9 mouse cellular contexts compared by ENCODE assay signal in the genomic region with DNA sequence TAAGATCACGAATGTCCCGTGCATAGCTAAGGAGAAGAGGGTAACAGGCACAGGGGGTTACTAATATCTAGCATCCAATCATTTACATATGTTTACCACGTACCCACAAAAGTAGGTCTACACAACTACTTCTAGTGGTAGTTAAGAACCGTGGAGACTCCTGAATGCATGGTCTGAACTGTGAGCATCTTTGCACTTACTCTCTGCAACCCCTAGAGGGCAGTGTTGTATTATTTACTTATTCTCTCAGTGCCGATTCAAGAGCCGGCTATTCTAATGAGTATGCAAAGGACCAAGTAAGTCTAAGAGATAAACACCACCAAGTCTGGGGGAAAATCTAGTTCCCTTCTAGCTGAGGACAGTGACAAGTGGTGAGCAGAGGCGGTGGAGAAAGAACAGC. TPM values are rescaled to one million over a fixed set of nuclear protein-coding genes. Genes with fewer than 3 reads are reported as not detected.
DNase-seq lines count a peak whose midpoint lies in the region; ATAC-seq and TF ChIP-seq lines count a peak whose summit lies in the region.
"Had no signal": no experiment of that assay in that cellular context is flagged by ENCODE, and none has a peak within 500 bp of the region (broad histone marks: within the 10 kb centered on the region; RNA-seq: fewer than 3 reads in every experiment).

No protein-coding gene starts in this region.

- no peak overlapping the region for H3K27ac ChIP-seq in forebrain, embryonic 11.5 days (ENCODE audit: low read depth, low read length)
- H3K27ac ChIP-seq in kidney, adult 2 months (ENCODE audit: insufficient read depth, low read depth, low read length), result no peak overlapping the region
- no peak overlapping the region for H3K27ac ChIP-seq in stomach, embryonic 16.5 days (ENCODE audit: low read length)
- H3K27ac ChIP-seq: lung, embryonic 15.5 days had no signal

- no peak for TF ChIP-seq POLR2A in kidney, adult 2 months (IDR thresholded peaks at IDR 0.05; ENCODE audit: low read depth, low read length)

- H3K9ac ChIP-seq in forebrain, embryonic 11.5 days (ENCODE audit: low read length), result no peak overlapping the region
- H3K9ac ChIP-seq in stomach, embryonic 16.5 days (ENCODE audit: low read length), result no peak overlapping the region
- H3K9ac ChIP-seq: lung, embryonic 15.5 days had no signal

- no peak overlapping the region for H3K4me3 ChIP-seq in forebrain, embryonic 11.5 days (ENCODE audit: low read depth, low read length)
- no peak overlapping the region for H3K4me3 ChIP-seq in kidney, adult 2 months (ENCODE audit: insufficient read depth, low read depth, low read length)
- no peak overlapping the region for H3K4me3 ChIP-seq in stomach, embryonic 16.5 days (replicated peaks; ENCODE audit: low read length)
- H3K4me3 ChIP-seq: lung, embryonic 15.5 days had no signal

- WGBS in forebrain, embryonic 11.5 days, result 16% methylated on average over 7 of the region's 7 CpGs
- 12% methylated on average over 7 of the region's 7 CpGs for WGBS in kidney, adult 2 months
- 15% methylated on average over 7 of the region's 7 CpGs for WGBS in stomach, embryonic 16.5 days

- no peaks in the 10 kb centered on the region for H3K36me3 ChIP-seq in forebrain, embryonic 11.5 days (ENCODE audit: control insufficient read depth, insufficient read depth, low read length)
- no peaks in the 10 kb centered on the region for H3K36me3 ChIP-seq in kidney, adult 2 months (ENCODE audit: control insufficient read depth, insufficient read depth, low read length)
- no peaks in the 10 kb centered on the region for H3K36me3 ChIP-seq in stomach, embryonic 16.5 days (ENCODE audit: control insufficient read depth, insufficient read depth, low read length)
- H3K36me3 ChIP-seq: lung, embryonic 15.5 days had no signal

- no peaks in the 10 kb centered on the region for H3K4me1 ChIP-seq in forebrain, embryonic 11.5 days (replicated peaks; ENCODE audit: control insufficient read depth, insufficient read depth, low read length)
- no peaks in the 10 kb centered on the region for H3K4me1 ChIP-seq in kidney, adult 2 months (ENCODE audit: control insufficient read depth, insufficient read depth, low read length)
- H3K4me1 ChIP-seq in stomach, embryonic 16.5 days (ENCODE audit: control insufficient read depth, insufficient read depth, low read length), result no peaks in the 10 kb centered on the region
- H3K4me1 ChIP-seq: lung, embryonic 15.5 days had no signal

- H3K4me2 ChIP-seq in forebrain, embryonic 11.5 days (ENCODE audit: low read depth, low read length, severe bottlenecking), result no peak overlapping the region
- no peak overlapping the region for H3K4me2 ChIP-seq in stomach, embryonic 16.5 days (ENCODE audit: low read depth, low read length)
- H3K4me2 ChIP-seq: lung, embryonic 15.5 days had no signal

- no peak for DNase-seq in cerebellum, adult 11-12 months
- DNase-seq in thymus, postnatal 25 days, result peak; percentile 18
- no peak for DNase-seq in thymus, adult 18-20 months
- DNase-seq in forebrain, embryonic 11.5 days (ENCODE audit: low spot score), result no peak
- peak; percentile 68 for DNase-seq in kidney, adult 2 months
- DNase-seq in lung, postnatal 14 days, result peak; percentile 28

- peak; percentile 32 for TF ChIP-seq CTCF in kidney, adult 2 months (conservative IDR thresholded peaks at IDR 0.05; ENCODE audit: insufficient read depth, insufficient read length, low read depth, low read length)

- H3K9me3 ChIP-seq in forebrain, embryonic 11.5 days (ENCODE audit: control insufficient read depth, low read length), result no peaks in the 10 kb centered on the region
- no peaks in the 10 kb centered on the region for H3K9me3 ChIP-seq in stomach, embryonic 16.5 days (replicated peaks; ENCODE audit: control insufficient read depth, low read length)
- H3K9me3 ChIP-seq: lung, embryonic 15.5 days had no signal

- no peaks in the 10 kb centered on the region for H3K27me3 ChIP-seq in forebrain, embryonic 11.5 days (ENCODE audit: control insufficient read depth, insufficient read depth, low read length)
- no peaks in the 10 kb centered on the region for H3K27me3 ChIP-seq in kidney, adult 2 months (replicated peaks; ENCODE audit: control insufficient read depth, insufficient read depth, low read length)
- H3K27me3 ChIP-seq in stomach, embryonic 16.5 days (ENCODE audit: control insufficient read depth, insufficient read depth, low read length), result no peaks in the 10 kb centered on the region; the same call in 1 of the 2 replicates

- peak; percentile 58; the same call in 1 of the 2 replicates for ATAC-seq in cerebellum, adult (ENCODE audit: insufficient number of reproducible peaks, low FRiP score, low TSS enrichment)
- peak; percentile 67 for ATAC-seq in forebrain, embryonic 11.5 days (replicated peaks; ENCODE audit: low FRiP score)
- peak; percentile 34; the same call in 1 of the 2 replicates for ATAC-seq in stomach, embryonic 16.5 days (ENCODE audit: insufficient read depth, low FRiP score)

RNA-seq across cellular contexts. Expression of gene Tmem114, which starts 12.7 kb away (rescaled TPM):
- not detected in 2 replicates for polyA plus RNA-seq in forebrain, embryonic 11.5 days (2014; fragmentation: Nextera tagmentation; extraction: Ambion mirVana)
- not detected in 2 replicates for polyA plus RNA-seq in kidney, adult 2 months (2012; rRNA removed)
- polyA plus RNA-seq in stomach, embryonic 16.5 days (2015; fragmentation: Nextera tagmentation; extraction: Ambion mirVana), result not detected in 2 replicates
- polyA plus RNA-seq: lung, embryonic 15.5 days had no signal

RNA-seq across cellular contexts. Expression of gene Mettl22, which starts 58.4 kb away (rescaled TPM):
- polyA plus RNA-seq in forebrain, embryonic 11.5 days (2014; fragmentation: Nextera tagmentation; extraction: Ambion mirVana), result 16.4 and 22.1 TPM in 2 replicates
- 24.5 and 26.0 TPM in 2 replicates for polyA plus RNA-seq in kidney, adult 2 months (2012; rRNA removed)
- 14.6 and 18.7 TPM in 2 replicates for polyA plus RNA-seq in stomach, embryonic 16.5 days (2015; fragmentation: Nextera tagmentation; extraction: Ambion mirVana)

Comparison
In these comparisons a context has a peak if more than half of its experiments do, and no peak if none do; other contexts are left out.
1. DNase-seq: peak in thymus, postnatal 25 days (single experiment), kidney, adult 2 months (single experiment) and lung, postnatal 14 days (single experiment); none in cerebellum, adult 11-12 months (single experiment), thymus, adult 18-20 months (0 of 2) and forebrain, embryonic 11.5 days (single experiment).
2. Peak in every context shown above with its lines, with median percentiles within 50 percentile points of each other: ATAC-seq.